In the genomic region with DNA sequence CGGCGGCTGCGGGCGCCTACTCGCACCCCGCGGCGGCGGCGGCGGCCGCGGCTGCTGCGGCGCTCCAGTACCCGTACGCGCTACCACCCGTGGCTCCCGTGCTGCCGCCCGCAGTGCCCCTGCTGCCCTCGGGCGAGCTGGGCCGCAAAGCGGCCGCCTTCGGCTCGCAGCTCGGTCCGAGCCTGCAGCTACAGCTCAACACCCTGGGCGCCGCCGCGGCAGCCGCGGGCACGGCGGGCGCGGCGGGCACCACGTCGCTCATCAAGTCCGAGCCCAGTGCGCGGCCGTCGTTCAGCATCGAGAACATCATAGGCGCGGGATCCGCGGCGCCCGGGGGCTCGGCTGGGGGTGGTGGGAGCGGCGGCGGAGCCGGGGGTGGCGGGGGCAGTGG, we compare ENCODE assay signal across 7 mouse cellular contexts. TPM values are rescaled to one million over a fixed set of nuclear protein-coding genes. Genes with fewer than 3 reads are reported as not detected.
DNase-seq lines count a peak whose midpoint lies in the region; ATAC-seq lines count a peak whose summit lies in the region.

No protein-coding gene starts in this region.

- H3K9ac ChIP-seq in lung, embryonic 16.5 days (ENCODE audit: low read length) = no peak overlapping the region
- H3K9ac ChIP-seq in forebrain, embryonic 15.5 days (replicated peaks) = no peak overlapping the region
- no peak overlapping the region for H3K9ac ChIP-seq in liver, embryonic 12.5 days
- H3K9ac ChIP-seq in stomach, embryonic 15.5 days = no peak overlapping the region

- H3K4me2 ChIP-seq in lung, embryonic 16.5 days (ENCODE audit: low read depth, low read length) = peak overlapping the region; percentile 43
- H3K4me2 ChIP-seq in forebrain, embryonic 15.5 days (replicated peaks) = peak overlapping the region; percentile 37
- peak overlapping the region; percentile 52 for H3K4me2 ChIP-seq in liver, embryonic 12.5 days
- peak overlapping the region; percentile 54 for H3K4me2 ChIP-seq in stomach, embryonic 15.5 days

- WGBS in lung, embryonic 16.5 days = under 1% methylated on average over 36 of the region's 62 CpGs
- 1% methylated on average over 28 of the region's 62 CpGs for WGBS in forebrain, embryonic 15.5 days
- WGBS in liver, embryonic 12.5 days (ENCODE audit: insufficient replicate concordance) = under 1% methylated on average over 39 of the region's 62 CpGs
- WGBS in stomach, embryonic 15.5 days = under 1% methylated on average over 48 of the region's 62 CpGs

- peaks cover 84% of the 10 kb centered on the region for H3K27me3 ChIP-seq in lung, embryonic 16.5 days (ENCODE audit: control insufficient read depth, insufficient read depth, low read depth, low read length)
- H3K27me3 ChIP-seq in forebrain, embryonic 15.5 days = peaks cover 75% of the 10 kb centered on the region
- peaks cover 98% of the 10 kb centered on the region for H3K27me3 ChIP-seq in liver, embryonic 12.5 days (replicated peaks)
- H3K27me3 ChIP-seq in stomach, embryonic 15.5 days (replicated peaks) = peaks cover 87% of the 10 kb centered on the region

- DNase-seq in lung, postnatal 25 days (ENCODE audit: low spot score) = no peak
- no peak for DNase-seq in thymus, postnatal 10 days (ENCODE audit: low spot score in 2 of 2)

- H3K9me3 ChIP-seq in lung, embryonic 16.5 days (ENCODE audit: control insufficient read depth, low read length) = no peaks in the 10 kb centered on the region
- no peaks in the 10 kb centered on the region for H3K9me3 ChIP-seq in forebrain, embryonic 15.5 days
- H3K9me3 ChIP-seq in liver, embryonic 12.5 days (replicated peaks) = no peaks in the 10 kb centered on the region
- no peaks in the 10 kb centered on the region for H3K9me3 ChIP-seq in stomach, embryonic 15.5 days

- peaks cover 15% of the 10 kb centered on the region for H3K4me1 ChIP-seq in lung, embryonic 16.5 days (replicated peaks; ENCODE audit: control insufficient read depth, insufficient read depth, low read length)
- H3K4me1 ChIP-seq in forebrain, embryonic 15.5 days = peaks cover 28% of the 10 kb centered on the region
- H3K4me1 ChIP-seq in liver, embryonic 12.5 days = peaks cover 18% of the 10 kb centered on the region
- H3K4me1 ChIP-seq in stomach, embryonic 15.5 days = peaks cover 28% of the 10 kb centered on the region

- H3K27ac ChIP-seq in lung, embryonic 16.5 days (ENCODE audit: low read length) = no peak overlapping the region
- H3K27ac ChIP-seq in forebrain, embryonic 15.5 days (replicated peaks) = no peak overlapping the region
- no peak overlapping the region for H3K27ac ChIP-seq in liver, embryonic 12.5 days
- no peak overlapping the region for H3K27ac ChIP-seq in stomach, embryonic 15.5 days

- peak; percentile 5; the same call in 1 of the 2 replicates for ATAC-seq in lung, embryonic 16.5 days (ENCODE audit: low read depth)
- ATAC-seq in forebrain, embryonic 15.5 days (replicated peaks) = peak; percentile 26; the same call in 1 of the 2 replicates
- ATAC-seq in liver, embryonic 12.5 days = no peak
- ATAC-seq in stomach, embryonic 15.5 days (ENCODE audit: insufficient read depth, low FRiP score, low read depth) = no peak
- ATAC-seq in erythroid progenitor cell, adult 5-6 weeks (replicated peaks; ENCODE audit: low FRiP score, poor library complexity, severe bottlenecking) = no peak

- peak overlapping the region; percentile 40 for H3K4me3 ChIP-seq in lung, embryonic 16.5 days (ENCODE audit: low read length)
- H3K4me3 ChIP-seq in forebrain, embryonic 15.5 days = peak overlapping the region; percentile 37
- peak overlapping the region; percentile 33 for H3K4me3 ChIP-seq in liver, embryonic 12.5 days
- H3K4me3 ChIP-seq in stomach, embryonic 15.5 days (replicated peaks) = peak overlapping the region; percentile 36

- no peaks in the 10 kb centered on the region for H3K36me3 ChIP-seq in lung, embryonic 16.5 days (ENCODE audit: control insufficient read depth, insufficient read depth, low read length)
- no peaks in the 10 kb centered on the region for H3K36me3 ChIP-seq in forebrain, embryonic 15.5 days
- no peaks in the 10 kb centered on the region for H3K36me3 ChIP-seq in liver, embryonic 12.5 days
- H3K36me3 ChIP-seq in stomach, embryonic 15.5 days = no peaks in the 10 kb centered on the region

RNA-seq across cellular contexts. Expression of a gene that starts 1.3 kb away (rescaled TPM):
- polyA plus RNA-seq in lung, embryonic 16.5 days (2015; fragmentation: Nextera tagmentation; extraction: Ambion mirVana) = 0.13 TPM in 1 of 2 replicates, not detected in the other
- 0.11 TPM in 1 of 2 replicates, not detected in the other for polyA plus RNA-seq in forebrain, embryonic 15.5 days (2015; fragmentation: Nextera tagmentation; extraction: Ambion mirVana)
- 0.10 TPM in 1 of 2 replicates, not detected in the other for polyA plus RNA-seq in liver, embryonic 12.5 days (2016; fragmentation: Nextera tagmentation; extraction: Ambion mirVana)
- 1.4 TPM in 2 replicates for polyA plus RNA-seq in stomach, embryonic 15.5 days (2015; fragmentation: Nextera tagmentation; extraction: Ambion mirVana)
- total RNA-seq in erythroid progenitor cell, adult 5-6 weeks (2015; ENCODE audit: low replicate concordance) = not detected in 2 replicates
- not detected in 2 replicates for total RNA-seq in erythroid progenitor cell, adult 5-6 weeks (2017; ENCODE audit: low replicate concordance)

RNA-seq across cellular contexts. Expression of a gene that starts 58.0 kb away (rescaled TPM):
- polyA plus RNA-seq in lung, embryonic 16.5 days (2015; fragmentation: Nextera tagmentation; extraction: Ambion mirVana) = 20.1 and 21.2 TPM in 2 replicates
- 9.8 and 10.5 TPM in 2 replicates for polyA plus RNA-seq in forebrain, embryonic 15.5 days (2015; fragmentation: Nextera tagmentation; extraction: Ambion mirVana)
- 19.5 and 20.7 TPM in 2 replicates for polyA plus RNA-seq in liver, embryonic 12.5 days (2016; fragmentation: Nextera tagmentation; extraction: Ambion mirVana)
- polyA plus RNA-seq in stomach, embryonic 15.5 days (2015; fragmentation: Nextera tagmentation; extraction: Ambion mirVana) = 19.3 and 23.0 TPM in 2 replicates
- total RNA-seq in erythroid progenitor cell, adult 5-6 weeks (2015; ENCODE audit: low replicate concordance) = 12.6 and 18.0 TPM in 2 replicates
- total RNA-seq in erythroid progenitor cell, adult 5-6 weeks (2017; ENCODE audit: low replicate concordance) = 14.2 and 27.9 TPM in 2 replicates

Comparison
In these comparisons a context has a peak if more than half of its experiments do, and no peak if none do; other contexts are left out.
1. ATAC-seq: peak in lung, embryonic 16.5 days (single experiment) and forebrain, embryonic 15.5 days (single experiment); none in liver, embryonic 12.5 days (single experiment), stomach, embryonic 15.5 days (single experiment) and erythroid progenitor cell, adult 5-6 weeks (single experiment).
2. Peak in every context shown above with its lines, with median percentiles within 50 percentile points of each other: H3K4me2 ChIP-seq and H3K4me3 ChIP-seq.